Mouse (Mus musculus) spleen, postnatal 10 days (tissue): Measurements from ENCODE around the gene Sf3b5.
"Not testable (repeated sequence)": the region's sequence is repeated elsewhere in the genome, so short reads cannot be mapped to it uniquely, and the experiment has no call there.

ENCODE experiments used
- DNase-seq, 2 experiments: peaks; one replicate each; pipeline ENCODE4 v3.0.0; 2021 to 2022; ENCODE audit warnings: low spot score in 2 of 2

Gene Sf3b5

GRCm38 (mm10) chr10:13007876-13008736, 3.0 kb downstream of the Sf3b5 start:
- peak; percentile 83 to 94 for DNase-seq

- DNase-seq: no peak
Measured at GRCm38 (mm10) chr10:13008737-13009121, 3.6 kb downstream of the Sf3b5 start.

- DNase-seq: no peak
Measured at GRCm38 (mm10) chr10:13014026-13014425, 8.9 kb downstream of the Sf3b5 start.

GRCm38 (mm10) chr10:13016573-13016972, 11.4 kb downstream of the Sf3b5 start:
- peak in 1 of 2 experiments; percentile 46 for DNase-seq

- peak in 1 of 2 experiments; percentile 44 for DNase-seq
Measured at GRCm38 (mm10) chr10:13018510-13018909, 13.4 kb downstream of the Sf3b5 start.

GRCm38 (mm10) chr10:13019026-13019425, 13.9 kb downstream of the Sf3b5 start:
- no peak for DNase-seq

GRCm38 (mm10) chr10:13022103-13022502, 17.0 kb downstream of the Sf3b5 start:
- DNase-seq: no peak

- DNase-seq: not testable (repeated sequence)
Measured at GRCm38 (mm10) chr10:13023985-13024384, 18.8 kb downstream of the Sf3b5 start.

- no peak for DNase-seq
Measured at GRCm38 (mm10) chr10:13027702-13028101, 22.6 kb downstream of the Sf3b5 start.

GRCm38 (mm10) chr10:13028215-13028614, 23.1 kb downstream of the Sf3b5 start:
- no peak for DNase-seq

GRCm38 (mm10) chr10:13029416-13029815, 24.3 kb downstream of the Sf3b5 start:
- DNase-seq: no peak

- no peak for DNase-seq
Measured at GRCm38 (mm10) chr10:13035270-13035669, 30.1 kb downstream of the Sf3b5 start.

GRCm38 (mm10) chr10:13039637-13040174, 34.6 kb downstream of the Sf3b5 start:
- no peak for DNase-seq

- DNase-seq: no peak
Measured at GRCm38 (mm10) chr10:13044659-13045058, 39.5 kb downstream of the Sf3b5 start.

GRCm38 (mm10) chr10:13047816-13048215, 42.7 kb downstream of the Sf3b5 start:
- DNase-seq: no peak

GRCm38 (mm10) chr10:13056863-13057381, 51.8 kb downstream of the Sf3b5 start:
- DNase-seq: no peak
